Mouse (Mus musculus) right cerebral cortex, postnatal 10 days (tissue): ENCODE measurements around the gene Kbtbd12.

Source experiments
- DNase-seq, 2 experiments: peaks; one replicate each; pipeline ENCODE4 v3.0.0; 2021; ENCODE audit warnings: low spot score in 2 of 2

Gene Kbtbd12

DNA sequence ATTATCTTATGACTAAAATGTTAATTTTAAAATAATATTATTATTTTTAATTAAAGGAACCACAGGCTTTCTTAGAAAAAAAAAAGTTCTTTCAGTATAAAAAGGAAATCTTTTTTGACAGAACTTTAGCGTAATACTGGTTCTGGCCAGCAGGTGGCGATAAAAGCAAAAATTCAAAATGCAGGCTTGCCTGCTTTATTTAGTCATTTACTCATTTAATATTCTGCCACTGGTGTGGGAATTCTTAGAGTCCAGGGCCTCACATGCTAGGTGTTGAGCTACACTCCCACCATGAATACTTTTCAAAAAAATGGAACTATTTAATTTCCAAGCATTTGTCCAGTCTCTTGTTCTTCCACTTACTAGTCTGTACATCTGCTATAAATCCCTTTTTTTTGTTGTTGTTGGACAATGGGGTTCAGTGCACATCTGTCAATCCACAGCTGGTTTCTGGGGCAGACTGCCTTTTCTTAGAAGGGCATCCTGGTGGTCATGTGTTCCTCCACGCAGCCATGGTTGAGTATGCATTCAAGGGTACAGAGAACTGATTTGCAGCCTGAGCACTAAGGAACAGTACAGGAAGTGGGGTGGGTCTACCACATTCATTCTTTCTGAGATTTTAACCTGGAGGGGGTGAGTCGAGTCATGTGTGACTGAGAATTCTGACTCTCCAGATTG lies 88.5 kb downstream of the Kbtbd12 start:
- DNase-seq: peak in 1 of 2 experiments; percentile 81

DNA sequence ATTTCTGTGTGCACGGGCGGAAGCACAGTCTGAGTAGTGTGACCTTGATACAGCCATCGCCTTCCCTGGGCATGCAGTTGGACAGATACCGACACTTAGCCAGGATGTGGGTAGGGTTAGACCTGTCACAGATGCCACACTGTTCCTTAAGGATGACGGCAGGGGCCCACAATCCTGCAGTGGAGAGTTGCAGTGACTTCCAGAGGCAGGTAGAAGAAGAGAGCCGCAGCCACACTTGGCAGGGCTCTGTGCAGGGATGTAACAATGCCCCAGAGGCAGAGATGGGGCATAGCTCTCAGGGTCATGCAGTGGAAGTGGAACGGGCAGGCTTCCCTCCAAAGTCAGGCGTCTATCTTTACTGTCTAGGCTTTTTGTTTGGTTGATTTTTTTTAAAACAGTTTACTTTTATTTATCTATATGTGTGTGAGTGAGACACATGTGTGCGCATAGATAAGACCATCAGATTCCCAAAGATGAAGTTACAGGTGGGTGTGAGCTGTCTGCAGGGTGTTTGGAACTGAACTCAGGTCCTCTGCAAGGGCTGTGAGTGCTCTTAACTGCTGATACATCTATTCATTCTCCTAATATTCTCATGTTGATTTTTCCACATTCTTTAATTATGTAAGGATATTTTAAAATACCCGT lies 89.2 kb downstream of the Kbtbd12 start:
- no peak for DNase-seq

DNA sequence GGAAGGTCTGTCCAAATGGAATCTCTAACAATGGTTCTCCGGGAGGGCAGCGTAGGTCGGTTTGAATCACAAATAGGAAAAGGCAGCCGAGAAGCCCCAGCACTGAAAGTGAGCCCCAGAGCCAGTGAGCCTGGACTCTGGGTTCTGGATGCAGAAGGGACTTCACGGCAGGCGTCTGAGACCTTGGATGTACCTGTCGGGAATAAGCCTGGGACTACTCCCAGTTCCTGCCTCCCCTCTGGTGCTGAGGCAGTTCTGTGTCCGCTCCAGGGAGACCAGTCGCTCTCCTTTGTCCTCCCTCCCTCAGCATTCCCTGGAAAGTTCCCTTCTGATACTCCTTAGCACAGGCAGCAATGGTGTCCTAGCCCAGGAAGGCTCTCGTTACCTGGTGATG lies 92.4 kb downstream of the Kbtbd12 start:
- peak in 1 of 2 experiments; percentile 15 for DNase-seq

DNA sequence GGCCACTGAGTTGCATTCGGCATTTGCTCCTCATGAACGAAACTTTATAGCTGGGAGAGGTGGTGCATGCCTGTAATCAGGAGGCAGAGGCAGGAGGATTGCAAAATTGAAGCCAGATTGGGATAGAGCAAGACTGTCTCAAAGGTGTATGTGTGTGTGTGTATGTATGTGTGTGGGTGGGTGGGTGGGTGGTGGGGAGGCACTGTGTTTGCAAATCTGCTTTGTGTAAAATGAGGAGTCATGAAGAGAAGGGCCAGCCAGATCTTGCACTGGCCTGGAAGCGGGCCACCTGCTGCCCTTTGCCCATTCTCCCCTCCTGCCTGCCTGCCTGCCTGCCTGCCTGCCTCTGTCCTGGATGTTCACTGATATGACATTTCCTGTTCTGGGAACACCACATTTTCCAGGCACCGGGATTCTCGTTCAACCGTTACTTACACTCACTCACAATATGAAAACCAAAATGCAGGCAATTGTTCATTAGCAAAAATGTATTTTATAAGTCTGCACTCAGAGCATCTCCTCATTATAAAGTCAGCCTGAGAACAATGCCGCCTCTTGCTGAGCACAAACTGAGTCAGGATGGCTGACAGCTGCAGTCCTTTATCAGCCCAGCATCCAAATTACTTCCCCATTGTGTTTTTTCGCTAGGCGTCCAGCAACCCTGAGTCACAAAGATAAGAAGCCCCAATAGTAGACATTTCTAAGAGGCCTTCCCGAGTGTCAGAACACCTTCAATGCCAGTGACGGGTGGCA lies 92.9 kb downstream of the Kbtbd12 start:
- peak in 1 of 2 experiments; percentile 17 for DNase-seq

DNA sequence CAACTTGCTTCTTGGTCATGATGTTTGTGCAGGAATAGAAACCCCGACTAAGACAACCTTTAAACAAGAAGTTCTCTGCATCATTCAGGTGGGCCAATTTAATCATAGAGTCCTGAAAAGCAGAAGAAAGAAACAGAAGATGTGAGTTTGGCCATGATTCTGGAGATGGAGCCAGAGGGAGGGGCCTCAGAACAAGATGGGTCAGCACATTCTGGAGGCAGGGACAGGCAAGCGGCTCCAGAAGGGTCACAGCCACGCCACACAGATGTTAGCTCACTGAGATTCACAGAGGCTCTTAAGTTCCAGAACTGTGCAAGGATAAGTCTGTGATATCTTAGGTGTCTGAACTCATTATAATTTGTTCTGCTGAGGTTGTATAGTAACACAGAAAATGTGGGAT lies 93.5 kb downstream of the Kbtbd12 start:
- peak in 1 of 2 experiments; percentile 6 for DNase-seq

DNA sequence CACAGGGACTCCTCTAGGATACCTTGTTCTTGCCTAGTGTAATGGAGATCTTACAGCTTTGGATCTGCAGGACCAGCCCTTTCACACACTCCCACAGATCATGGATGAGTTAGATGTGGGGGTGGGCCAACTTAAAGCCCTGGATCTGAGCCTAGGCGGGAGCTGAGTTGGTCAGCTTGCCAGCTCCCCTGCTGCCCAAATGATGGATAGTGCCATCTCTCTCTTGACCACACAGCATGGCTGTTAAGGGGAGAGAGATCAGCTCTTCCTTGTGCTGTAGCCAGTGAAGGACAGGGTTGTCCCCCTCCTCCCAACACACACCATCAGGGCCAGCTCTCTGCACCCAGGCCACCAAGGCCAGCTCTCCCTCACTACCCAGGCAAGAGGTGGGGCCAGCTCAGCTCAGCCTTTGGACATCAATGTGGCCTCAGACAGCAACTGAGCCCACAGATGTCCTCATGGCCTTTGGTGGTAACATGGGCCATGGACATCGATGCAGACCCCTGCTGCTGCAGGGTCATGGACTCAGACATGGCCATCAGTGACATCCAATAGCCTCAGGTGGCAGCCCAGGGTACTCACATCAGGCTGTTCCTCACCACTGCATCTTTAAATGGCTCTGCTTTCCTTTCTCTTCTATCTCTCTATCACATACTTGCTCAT lies 97.5 kb downstream of the Kbtbd12 start:
- DNase-seq: peak in 1 of 2 experiments; percentile 11

- DNase-seq: peak in 1 of 2 experiments; percentile 8
Measured at GRCm38 (mm10) chr6:88530306-88530705, 107.4 kb downstream of the Kbtbd12 start.

DNA sequence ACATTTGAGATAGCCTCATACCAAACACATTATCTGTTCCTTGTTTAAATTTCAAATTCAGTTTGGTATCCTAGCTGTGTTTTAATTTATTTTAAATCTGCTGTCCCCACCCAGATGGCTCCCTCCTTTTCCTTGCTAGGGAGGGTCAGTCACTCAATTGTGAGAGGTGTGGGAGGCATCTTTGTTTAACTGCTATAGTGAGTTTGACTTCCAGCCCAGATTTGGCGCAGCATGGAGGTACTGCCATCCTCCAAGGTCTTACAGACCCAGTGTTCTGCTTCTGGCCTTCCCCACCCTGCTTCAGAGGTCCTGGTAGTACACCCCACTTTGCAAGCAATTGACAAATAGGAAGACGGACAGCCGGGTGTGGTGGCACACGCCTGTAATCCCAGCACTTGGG lies 113.7 kb downstream of the Kbtbd12 start:
- DNase-seq: peak; percentile 16 to 24

GRCm38 (mm10) chr6:88523451-88523850 lies 114.3 kb downstream of the Kbtbd12 start:
- peak in 1 of 2 experiments; percentile 13 for DNase-seq

GRCm38 (mm10) chr6:88523043-88523442 lies 114.7 kb downstream of the Kbtbd12 start:
- peak in 1 of 2 experiments; percentile 3 for DNase-seq

DNA sequence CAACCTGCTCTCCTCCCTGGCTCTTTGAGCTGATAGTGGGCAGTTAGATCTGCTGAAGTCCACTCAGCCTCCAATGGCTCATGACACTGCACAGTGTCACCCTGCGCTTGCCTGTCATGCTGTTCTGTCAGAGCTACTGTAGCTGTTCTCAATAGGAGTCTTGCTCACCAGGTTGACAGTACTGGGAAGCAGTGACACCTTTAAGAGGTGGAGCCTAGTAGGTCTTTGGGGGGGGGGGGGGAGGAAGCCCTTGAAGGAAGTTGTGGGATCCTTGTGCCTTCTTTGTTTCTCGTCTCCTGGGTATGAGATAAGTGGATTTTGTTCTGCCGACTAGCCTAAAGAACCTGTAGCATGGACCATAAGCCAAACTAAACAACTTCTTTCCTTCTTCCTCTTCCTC lies 115.1 kb downstream of the Kbtbd12 start:
- peak in 1 of 2 experiments; percentile 7 for DNase-seq

GRCm38 (mm10) chr6:88521821-88522220 lies 115.9 kb downstream of the Kbtbd12 start:
- DNase-seq: peak in 1 of 2 experiments; percentile 30

DNA sequence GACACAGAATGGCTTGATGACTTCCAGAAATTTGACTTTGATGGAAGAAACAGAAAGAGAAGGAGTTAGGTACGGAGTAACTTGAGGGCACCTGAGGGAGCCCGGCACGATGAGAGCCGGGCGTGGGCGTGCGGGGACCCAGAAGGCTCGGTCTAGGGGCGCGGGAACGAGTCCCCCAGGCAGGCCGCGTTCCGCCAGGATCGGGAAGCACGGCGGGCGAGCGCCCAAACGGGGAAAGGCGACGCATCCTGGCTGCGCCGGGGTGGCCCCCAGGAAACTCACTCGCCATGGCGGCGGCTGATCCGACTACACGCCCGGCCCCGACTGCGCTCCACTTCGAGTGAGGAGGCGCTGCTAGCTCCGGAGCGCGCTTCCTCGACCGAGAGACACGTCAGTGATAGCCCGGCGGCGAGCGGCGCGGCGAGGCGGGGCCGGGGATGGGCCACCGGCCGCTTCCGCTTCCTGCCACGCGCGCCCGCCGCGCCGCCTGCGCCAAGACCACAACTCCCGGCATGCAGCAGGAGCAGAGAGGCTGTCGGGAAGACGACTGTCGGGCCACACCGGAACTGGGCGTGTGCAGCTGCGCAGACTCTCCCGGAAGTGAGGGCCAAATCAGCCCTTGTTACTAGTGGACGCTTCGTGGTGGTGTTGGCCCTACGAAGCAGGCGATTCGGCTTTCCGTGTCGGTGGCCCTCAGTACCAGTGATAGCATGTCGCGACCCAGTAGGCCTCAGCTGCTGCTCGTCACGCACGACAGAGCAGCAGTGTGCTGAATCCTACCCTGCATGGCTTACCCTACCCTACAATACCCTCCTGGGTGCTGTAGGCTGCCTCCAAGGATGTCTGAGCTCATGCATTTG lies 119.1 kb downstream of the Kbtbd12 start, which contains the start of gene Sec61a1:
TSS of gene Sec61a1 (minus strand) at position 502 of the 860 bp plus-strand sequence.
- peak; percentile 97 to 98 for DNase-seq

DNA sequence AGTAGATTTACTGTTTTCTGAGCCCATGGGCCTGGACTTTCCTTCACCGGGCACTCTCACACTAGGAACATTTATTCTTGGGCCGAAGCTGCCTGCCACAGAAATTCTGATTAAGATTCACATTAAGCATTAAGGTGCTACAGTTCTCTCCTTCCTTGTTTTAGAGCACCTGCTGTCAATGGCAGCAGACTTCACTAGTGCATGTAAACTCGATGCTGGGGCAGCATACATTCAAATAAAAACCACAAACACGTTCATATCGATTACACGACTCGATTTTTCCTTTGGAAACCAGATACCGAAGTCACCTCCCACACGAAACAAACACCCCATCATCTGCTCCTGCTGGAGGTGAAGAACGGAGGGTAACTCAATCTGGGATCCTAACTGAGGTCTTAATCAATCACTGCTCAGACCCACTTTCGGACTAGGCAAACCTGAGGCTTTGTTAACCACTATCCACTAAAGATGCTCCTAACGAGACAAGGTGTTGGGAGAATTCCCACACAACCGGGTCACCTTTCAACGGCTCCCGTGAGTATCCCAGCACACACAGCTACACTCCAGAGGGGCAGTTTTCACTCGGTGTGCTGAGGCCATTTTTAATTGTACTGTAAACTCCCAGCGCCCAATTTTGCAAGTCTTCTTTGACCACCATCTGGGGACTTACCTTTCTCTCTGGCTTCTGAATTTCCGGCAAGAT lies 119.9 kb downstream of the Kbtbd12 start:
- DNase-seq: peak in 1 of 2 experiments; percentile 28

DNA sequence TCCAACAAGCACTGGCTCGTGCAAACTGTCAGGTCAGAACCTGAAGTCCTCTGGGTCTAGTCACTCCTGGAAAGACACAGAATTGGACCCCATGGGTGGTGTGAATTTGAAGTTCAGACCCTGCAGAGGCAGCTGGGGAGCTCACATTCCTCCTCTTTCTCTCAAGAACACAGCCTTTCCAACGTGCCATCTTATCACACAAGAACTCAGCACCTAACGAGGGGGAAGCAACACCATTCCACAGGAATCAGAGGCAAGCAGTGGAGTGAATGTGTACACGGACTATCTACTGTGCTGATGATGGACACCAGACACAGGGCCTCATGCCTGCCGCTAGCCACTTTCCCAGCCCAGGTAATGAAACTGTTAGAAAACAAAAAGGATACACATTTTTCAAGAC lies 121.1 kb downstream of the Kbtbd12 start:
- DNase-seq: peak in 1 of 2 experiments; percentile 21

DNA sequence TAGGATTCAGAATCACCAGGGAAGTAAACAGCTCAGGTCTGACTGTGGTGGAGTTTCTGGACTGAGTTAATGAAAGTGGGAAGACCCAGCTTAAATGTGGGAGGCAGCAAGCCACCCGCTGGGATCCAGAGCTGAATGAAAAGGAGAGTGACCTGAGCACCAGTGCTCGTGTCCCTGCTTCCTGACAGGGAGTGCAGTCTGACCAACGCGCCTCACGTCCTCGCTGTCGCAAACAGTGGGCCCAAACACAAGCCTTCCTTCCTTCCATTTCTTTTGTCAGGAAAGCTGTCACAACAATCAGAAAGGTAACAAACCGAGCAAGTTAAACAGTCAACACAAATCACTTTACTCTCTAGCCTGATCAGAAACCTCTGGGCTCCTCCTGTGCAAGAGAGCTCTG lies 121.8 kb downstream of the Kbtbd12 start:
- DNase-seq: peak; percentile 18 to 22

DNA sequence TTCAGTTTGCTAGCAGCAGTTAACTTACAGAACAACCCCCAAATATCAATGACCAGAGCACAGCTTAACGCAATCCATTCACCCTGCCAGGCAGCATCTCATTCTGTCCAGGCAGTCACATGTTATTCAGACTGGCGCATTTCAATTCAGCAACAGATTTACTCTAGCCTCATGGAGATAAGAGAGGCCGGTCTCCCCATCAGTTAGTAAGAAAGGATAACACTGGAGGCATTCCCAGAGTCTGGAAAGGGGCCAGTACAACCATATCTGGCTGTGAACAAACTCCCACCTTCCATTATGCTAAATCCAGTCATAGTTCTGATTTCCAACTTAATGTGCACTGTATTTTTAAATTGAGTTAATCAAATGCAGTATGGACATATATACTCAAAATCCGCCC lies 123.2 kb downstream of the Kbtbd12 start:
- peak; percentile 31 to 42 for DNase-seq

GRCm38 (mm10) chr6:88513984-88514383 lies 123.8 kb downstream of the Kbtbd12 start:
- DNase-seq: peak; percentile 14 to 17

DNA sequence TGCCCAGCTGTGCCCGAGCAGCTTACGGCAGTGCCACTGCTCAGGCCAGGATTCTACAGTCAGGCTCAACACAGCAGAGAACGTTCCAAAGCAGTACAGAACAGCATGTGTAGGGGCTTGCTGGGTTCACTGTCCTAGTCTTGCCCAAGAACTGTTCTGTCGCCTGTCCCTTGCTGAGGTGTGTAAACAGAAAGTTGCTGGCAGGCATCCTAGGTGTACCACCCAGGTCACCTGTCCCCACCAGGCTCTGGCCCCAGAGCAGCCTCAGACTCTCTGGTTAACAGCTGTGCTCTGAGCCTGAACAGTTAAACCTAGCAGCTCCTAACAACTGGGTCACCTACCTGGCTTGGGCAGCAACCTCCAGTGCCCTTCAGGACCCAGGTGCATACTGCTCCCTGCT lies 134.7 kb downstream of the Kbtbd12 start:
- DNase-seq: no peak
